Mouse (Mus musculus) bone marrow macrophage, adult 2 months (primary cell): ENCODE results near the gene Ifnlr1.

ENCODE experiments used
- CTCF ChIP-seq: IDR thresholded peaks from 2 replicates; pipeline ENCODE4 v1.5.1; 2012; ENCODE audit warnings: low read depth, mild to moderate bottlenecking, low read length, moderate library complexity
- POLR2A ChIP-seq: IDR thresholded peaks from 2 replicates; pipeline ENCODE4 v1.6.1; 2012; ENCODE audit warnings: mild to moderate bottlenecking, low read depth, low read length, borderline replicate concordance

GRCm38 (mm10) chr4:135645022-135645637 is 41.0 kb upstream of the Ifnlr1 start:
- TF ChIP-seq POLR2A (no peak), CTCF (no peak)
